Mouse (Mus musculus) megakaryocyte progenitor cell, adult 5-6 weeks (primary cell): ENCODE data around the gene Tiam1. TPM values are rescaled to one million over a fixed set of nuclear protein-coding genes. Genes with fewer than 3 reads are reported as not detected.
A peak's percentile ranks its signal among the peaks of the same experiment; 100 is the strongest.

Experiments used
- ATAC-seq: replicated peaks from 2 replicates; pipeline ENCODE4 v1.8.0; 2016; ENCODE audit warnings: mild to moderate bottlenecking, moderate TSS enrichment, inconsistent platforms; ENCODE audit not compliant: poor library complexity
- total RNA-seq, 2 experiments: library from RNA; stranded (forward) in 1 of 2; stranded (reverse) in 1 of 2; fragments of 157-497, 149-512 nt in 1 of 2; fragments of 200-1000 nt in 1 of 2; gene quantifications; 2 replicates each; pipeline versions ENCODE4 v1.2.3 to v1.2.4; 2015 to 2017

Tiam1 gene
- total RNA-seq, 2 experiments from 2014 or later, result 58.4 to 60.8 TPM

- ATAC-seq, result no peak
These were observed 248.8 kb downstream of the Tiam1 start for GRCm38 (mm10) chr16:89894816-89895215.

DNA sequence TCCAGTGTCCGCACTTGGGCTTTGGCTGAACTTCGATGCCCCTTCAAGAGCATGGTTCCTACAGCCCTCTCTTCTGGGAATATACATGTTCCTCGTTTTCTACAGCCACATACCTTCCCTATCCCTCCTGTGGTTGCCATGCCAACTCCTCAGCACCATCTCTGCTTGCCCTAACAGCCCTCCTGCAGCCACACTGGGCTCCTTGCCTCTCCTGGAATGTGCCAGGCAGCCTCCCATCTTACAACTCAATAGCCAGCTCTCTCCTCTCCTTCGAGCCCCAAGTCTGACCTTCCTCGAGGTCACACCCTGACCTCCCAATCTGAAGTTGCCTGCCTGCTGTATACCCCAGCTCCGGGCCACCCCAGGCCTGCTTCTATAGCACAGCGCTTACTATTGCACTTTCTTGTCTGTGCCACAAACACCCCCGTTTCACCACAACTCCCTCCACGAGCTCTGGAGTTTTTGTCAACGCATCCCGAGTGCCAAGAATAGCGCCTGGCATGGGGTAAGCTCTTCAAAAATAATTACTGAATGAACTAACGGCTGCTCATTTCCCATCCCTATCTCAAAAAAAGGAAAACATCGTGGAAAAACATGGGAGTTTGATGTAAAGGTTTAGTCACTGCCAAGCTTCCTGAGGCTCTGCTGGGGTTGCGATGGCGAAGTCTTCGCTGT, 252.9 kb downstream of the Tiam1 start:
- ATAC-seq, result no peak

GRCm38 (mm10) chr16:89889890-89890462, 253.6 kb downstream of the Tiam1 start:
- ATAC-seq, result peak; percentile 74

DNA sequence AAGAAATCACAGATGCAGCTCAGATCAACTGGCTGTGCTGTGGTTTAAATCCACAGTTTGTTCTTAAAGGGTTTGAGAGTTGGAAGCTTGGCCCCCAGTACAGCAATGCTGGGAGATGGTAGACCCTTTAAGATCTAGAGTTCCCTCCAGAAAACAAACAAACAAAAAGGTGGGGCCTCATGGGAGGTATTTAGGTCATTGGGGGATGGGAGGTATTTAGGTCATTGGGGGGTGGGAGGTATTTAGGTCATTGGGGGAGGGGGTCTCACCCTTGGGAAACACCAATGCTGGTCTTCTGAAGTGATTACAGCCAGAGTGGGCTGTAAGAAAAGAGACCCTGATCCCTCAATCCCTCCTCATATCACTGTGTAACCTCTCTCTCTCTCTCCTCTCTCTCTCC, 257.0 kb downstream of the Tiam1 start:
- no peak for ATAC-seq

- no peak for ATAC-seq
These were observed 257.9 kb downstream of the Tiam1 start for GRCm38 (mm10) chr16:89885661-89886060.

GRCm38 (mm10) chr16:89883897-89884296, 259.7 kb downstream of the Tiam1 start:
- no peak for ATAC-seq

- ATAC-seq, result no peak
These were observed 260.9 kb downstream of the Tiam1 start for GRCm38 (mm10) chr16:89882477-89883234.

GRCm38 (mm10) chr16:89877206-89877605, 266.4 kb downstream of the Tiam1 start:
- peak; percentile 24 for ATAC-seq

GRCm38 (mm10) chr16:89876079-89876478, 267.5 kb downstream of the Tiam1 start:
- no peak for ATAC-seq

DNA sequence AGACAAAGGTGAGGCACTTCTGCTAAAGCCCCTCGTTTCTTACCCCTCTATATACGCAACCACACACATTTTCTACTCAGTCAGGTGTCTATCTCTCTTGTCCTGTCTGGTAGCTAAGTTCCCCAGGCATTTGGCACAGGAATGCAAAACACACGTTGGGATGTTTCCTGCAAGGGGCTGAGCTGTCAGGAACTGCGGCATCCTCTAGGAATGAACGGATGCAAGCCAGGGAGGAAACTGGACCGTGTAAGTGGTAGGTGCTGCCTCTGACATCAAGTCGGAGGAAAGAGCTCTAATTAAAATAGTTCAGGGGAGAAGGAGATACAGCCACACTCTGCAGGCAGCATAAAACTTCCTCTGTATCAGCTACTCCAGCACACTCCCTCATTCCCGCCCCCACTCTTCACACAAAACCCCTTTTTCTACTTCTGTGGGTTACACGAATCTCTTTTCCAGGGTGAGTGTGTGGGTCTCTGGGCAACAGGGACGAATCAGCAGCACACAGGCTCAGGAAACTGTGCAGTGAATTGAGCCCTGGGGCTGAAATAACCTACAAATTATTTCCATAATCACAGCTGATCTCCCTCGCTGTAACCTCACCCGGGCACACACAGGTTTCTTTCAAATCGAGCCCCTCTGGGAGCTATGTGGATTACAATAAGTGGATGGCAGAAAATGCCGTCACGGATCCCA, 269.4 kb downstream of the Tiam1 start:
- no peak for ATAC-seq

GRCm38 (mm10) chr16:89872011-89872942, 271.3 kb downstream of the Tiam1 start:
- peak; percentile 68 for ATAC-seq

- peak; percentile 47 for ATAC-seq
These were observed 272.2 kb downstream of the Tiam1 start for GRCm38 (mm10) chr16:89871382-89871781.

GRCm38 (mm10) chr16:89870059-89870458, 273.5 kb downstream of the Tiam1 start:
- ATAC-seq, result no peak

DNA sequence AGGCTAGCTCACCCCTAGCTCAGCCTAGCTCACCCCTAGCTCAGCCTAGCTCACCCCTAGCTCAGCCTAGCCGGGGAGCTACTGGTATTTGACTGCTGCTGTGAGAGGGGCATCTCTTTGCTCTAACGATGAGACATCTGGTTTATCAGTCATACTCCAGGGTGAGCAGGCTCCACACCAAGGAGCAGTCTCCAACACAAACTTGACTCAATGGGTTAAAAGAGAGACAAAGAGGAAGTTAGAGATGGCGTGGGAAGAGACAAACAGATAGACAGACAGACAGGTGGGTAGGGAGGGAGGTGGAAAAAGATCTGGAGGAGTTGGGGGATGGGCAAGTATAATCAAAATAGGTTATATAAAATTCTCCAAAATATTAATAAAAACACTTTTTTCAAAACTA, 275.1 kb downstream of the Tiam1 start:
- ATAC-seq, result no peak

GRCm38 (mm10) chr16:89867212-89867829, 276.2 kb downstream of the Tiam1 start:
- no peak for ATAC-seq

DNA sequence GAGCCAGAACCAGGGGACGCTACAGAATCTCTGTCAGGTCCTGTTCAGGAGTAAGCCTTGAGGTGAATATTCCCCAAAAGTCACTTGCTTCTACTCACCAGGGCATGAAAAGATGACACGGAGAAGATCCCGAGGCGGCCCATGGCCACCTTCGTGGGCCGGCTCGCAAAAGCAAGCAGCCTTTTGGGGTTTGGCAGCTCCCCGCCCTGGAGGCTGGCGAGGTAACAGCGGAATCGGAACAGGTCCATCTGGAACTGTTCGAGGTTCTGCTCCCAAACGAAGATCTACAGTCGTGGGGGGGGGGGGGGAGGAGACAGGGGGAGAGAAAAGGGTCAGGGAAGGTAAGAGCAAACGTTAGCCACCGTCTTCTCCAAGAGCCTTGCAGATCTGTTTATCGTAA, 278.4 kb downstream of the Tiam1 start:
- ATAC-seq, result no peak

- ATAC-seq, result peak; percentile 73
These were observed 278.9 kb downstream of the Tiam1 start for GRCm38 (mm10) chr16:89864710-89865109.

GRCm38 (mm10) chr16:89863264-89863663, 280.3 kb downstream of the Tiam1 start:
- no peak for ATAC-seq

GRCm38 (mm10) chr16:89861531-89861930, 282.0 kb downstream of the Tiam1 start:
- no peak for ATAC-seq

DNA sequence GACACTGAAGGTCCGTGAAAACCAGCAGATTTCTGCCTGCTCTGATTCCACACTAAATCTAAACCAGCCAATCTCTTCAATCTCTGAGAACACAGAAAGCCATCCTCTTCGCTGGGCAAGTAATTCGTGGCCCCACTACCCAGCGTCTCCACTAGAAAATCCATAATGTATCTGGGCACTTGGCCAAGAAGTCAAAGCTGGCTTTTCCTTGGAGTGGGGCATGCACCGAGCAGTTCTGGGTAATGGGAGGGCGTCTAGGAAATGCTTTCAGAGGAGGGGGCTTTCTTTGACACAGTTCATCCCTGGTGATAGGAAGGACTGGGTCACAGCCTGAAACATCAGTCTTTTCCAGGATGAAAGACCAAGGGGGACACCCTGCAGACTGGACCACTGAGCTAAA, 282.9 kb downstream of the Tiam1 start:
- no peak for ATAC-seq
